Mouse (Mus musculus) intestine, embryonic 14.5 days (tissue): ENCODE measurements around the gene C6. TPM values are rescaled to one million over a fixed set of nuclear protein-coding genes. Genes with fewer than 3 reads are reported as not detected.

Experiments
- polyA plus RNA-seq: library from polyadenylated mRNA; unstranded; fragments of >200 nt; fragmentation: Nextera tagmentation; extraction: Ambion mirVana; gene quantifications from 2 replicates; pipeline ENCODE4 v1.2.1, GENCODE M21; 2014

The C6 gene
- polyA plus RNA-seq, 1 experiment from 2014 or later = not detected

Other genes with a start within 250 kb of the C6 start
- not detected in 2 replicates for gene Mroh2b, start 171.6 kb downstream of the C6 start, polyA plus RNA-seq